26 mouse cellular contexts compared by ENCODE assay signal in genomic region chr2:24970386-24970785, GRCm38 (mm10).
"Had no signal": no experiment of that assay in that cellular context is flagged by ENCODE, and none has a peak within 500 bp of the region (broad histone marks: within the 10 kb centered on the region; RNA-seq: fewer than 3 reads in every experiment).

No protein-coding gene starts in this region.

- ATAC-seq: hindbrain, embryonic 16.5 days; inflammation-experienced regulatory T-cells, adult 6 months; intestine, embryonic 15.5 days; intestine, postnatal 0 days had no signal

- H3K4me3 ChIP-seq: gastrocnemius, adult 2 months; heart, embryonic 10.5 days; heart, embryonic 12.5 days; intestine, embryonic 15.5 days; layer of hippocampus, adult 2 months; left cerebral cortex, adult 2 months; limb, embryonic 10.5 days; limb, embryonic 12.5 days; liver, embryonic 13.5 days; liver, embryonic 15.5 days had no signal

- H3K27ac ChIP-seq: gastrocnemius, adult 2 months; heart, embryonic 10.5 days; hindbrain, embryonic 14.5 days; intestine, embryonic 15.5 days; layer of hippocampus, adult 2 months; left cerebral cortex, adult 2 months; limb, embryonic 10.5 days; limb, embryonic 12.5 days; liver, embryonic 13.5 days; liver, embryonic 15.5 days had no signal

- DNase-seq: gastrocnemius, adult 2 months; gastrocnemius, postnatal 10 days; gastrocnemius, postnatal 25 days; heart, adult 18-20 months; heart, postnatal 10 days; heart, postnatal 4 days; kidney, adult 18-20 months; kidney, adult 8-10 months; kidney, postnatal 10 days; kidney, postnatal 25 days; kidney, postnatal 4 days; liver; liver, embryonic 13.5 days had no signal

- H3K9ac ChIP-seq: heart, embryonic 12.5 days; hindbrain, embryonic 14.5 days; intestine, embryonic 15.5 days; limb, embryonic 12.5 days; liver, embryonic 13.5 days; liver, embryonic 15.5 days had no signal

- H3K4me2 ChIP-seq: heart, embryonic 12.5 days; hindbrain, embryonic 14.5 days; intestine, embryonic 15.5 days; limb, embryonic 12.5 days; liver, embryonic 11.5 days; liver, embryonic 13.5 days; liver, embryonic 15.5 days had no signal

- H3K9me3 ChIP-seq: heart, embryonic 10.5 days; heart, embryonic 12.5 days; intestine, embryonic 15.5 days; limb, embryonic 10.5 days; limb, embryonic 12.5 days; liver, embryonic 13.5 days; liver, embryonic 15.5 days had no signal

- H3K27me3 ChIP-seq: heart, embryonic 12.5 days; intestine, embryonic 15.5 days; limb, embryonic 12.5 days; liver, embryonic 13.5 days; liver, embryonic 15.5 days had no signal
